Mouse (Mus musculus): ENCODE results near the gene Cd44.

Cd44 gene

DNA sequence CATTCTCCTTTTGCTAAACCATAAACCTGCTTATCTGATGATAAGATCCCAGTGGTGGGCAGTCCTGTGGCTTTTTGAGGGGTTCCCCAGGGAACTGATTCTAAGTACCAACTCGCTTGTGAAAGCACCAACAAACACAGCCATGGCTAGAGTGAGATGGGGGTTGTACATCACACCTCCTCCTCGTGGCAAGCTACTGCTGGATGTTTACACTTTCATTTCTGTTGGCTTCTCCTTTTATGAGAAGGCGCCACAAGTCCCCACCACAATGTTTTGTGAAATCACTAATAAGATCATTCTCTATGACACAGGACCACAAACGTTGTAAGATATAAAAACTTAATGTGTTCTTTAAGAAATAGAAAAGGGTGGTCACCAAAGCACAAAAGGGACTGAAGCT is 88.7 kb downstream of the Cd44 start:
- DNase-seq = no peak

DNA sequence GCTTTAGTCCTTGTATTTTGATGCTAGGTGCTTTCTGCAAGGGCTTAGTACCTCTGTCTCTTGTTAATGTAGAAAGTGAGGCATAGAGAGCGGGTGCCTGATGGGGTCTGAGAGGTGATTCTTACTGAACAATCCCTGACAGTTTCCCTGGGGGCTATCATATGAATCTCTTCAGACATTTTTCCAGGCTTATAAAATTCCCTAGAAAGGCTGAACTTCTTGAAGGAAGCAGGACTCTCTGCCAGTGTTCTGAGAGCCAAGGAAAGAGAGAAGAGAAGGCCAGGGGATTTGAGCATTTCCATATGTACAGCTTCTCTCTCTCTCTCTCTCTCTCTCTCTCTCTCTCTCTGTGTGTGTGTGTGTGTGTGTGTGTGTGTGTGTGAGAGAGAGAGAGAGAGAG is 92.0 kb downstream of the Cd44 start:
- no peak for DNase-seq

DNA sequence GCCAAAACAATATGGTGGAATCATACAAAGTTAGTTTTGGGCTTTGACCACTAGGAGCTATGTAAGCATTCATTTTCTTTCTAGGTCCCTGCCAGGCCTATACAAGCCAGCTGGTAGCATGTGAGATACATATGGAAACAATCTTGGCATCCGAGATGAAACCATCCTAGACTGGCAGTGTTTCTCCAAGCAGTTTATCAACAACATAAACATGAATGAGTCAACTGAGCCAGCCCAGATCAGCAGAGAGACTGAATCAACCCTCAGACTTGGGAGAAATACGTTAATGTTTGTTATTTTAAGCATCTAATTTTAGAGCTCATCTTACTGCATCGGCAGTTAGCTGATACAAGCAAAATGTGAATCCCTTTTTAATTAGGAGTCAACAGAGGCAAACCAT is 93.8 kb downstream of the Cd44 start:
- DNase-seq = no peak

DNA sequence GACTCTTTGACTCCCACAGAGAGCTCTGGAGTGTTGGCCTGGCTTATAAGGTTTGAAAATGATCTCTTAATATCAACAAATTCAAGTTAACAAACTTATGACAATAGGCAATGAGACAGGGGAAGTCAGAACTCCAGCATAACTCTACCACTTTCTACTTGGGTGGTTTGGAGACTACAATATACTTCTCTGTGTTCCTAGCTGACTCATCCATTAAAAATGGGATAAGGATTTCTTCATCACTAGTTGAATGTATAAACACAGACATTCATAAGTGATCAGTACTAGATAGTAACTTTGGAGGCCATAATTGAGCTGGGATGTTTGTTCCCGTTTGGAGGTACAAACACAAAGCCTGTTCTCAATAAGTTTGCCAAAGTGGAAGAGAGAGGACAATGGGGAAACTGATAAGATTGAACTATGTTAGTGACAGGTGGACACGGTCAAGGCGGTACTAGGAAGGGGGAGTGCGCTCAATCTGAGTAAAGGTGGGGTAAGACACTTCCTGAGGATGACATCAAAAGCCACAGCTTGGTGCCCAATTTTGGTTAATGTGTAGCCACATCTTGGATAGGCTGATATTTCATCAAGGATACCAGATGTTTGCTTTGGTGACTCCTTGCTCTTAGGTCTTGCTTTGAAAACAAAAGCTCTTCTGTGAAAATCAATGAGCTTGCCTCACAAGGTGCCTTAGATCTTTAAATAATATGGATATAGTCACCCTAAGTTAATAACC is 95.5 kb downstream of the Cd44 start:
- no peak for DNase-seq

DNA sequence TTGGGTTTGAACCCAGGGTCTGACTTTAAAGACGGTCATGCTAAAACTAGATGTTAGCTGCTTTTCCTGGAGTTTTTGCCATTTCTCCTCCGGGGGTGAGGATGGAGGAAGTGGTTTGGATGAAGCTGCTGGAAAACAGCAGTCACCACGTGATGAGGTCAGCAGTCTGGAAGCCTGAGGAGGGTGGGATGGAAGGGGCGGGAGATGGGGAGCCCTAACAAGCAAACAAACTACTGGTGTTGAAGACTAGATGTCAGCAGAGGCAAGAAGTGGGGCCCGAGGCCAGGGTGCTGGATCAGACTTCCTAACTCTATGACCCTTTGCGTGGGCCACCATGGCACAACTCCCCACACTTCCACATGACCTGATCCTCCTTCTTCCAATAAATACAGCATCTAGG is 96.2 kb downstream of the Cd44 start:
- DNase-seq = peak in 1 of 2 experiments; percentile 3

DNA sequence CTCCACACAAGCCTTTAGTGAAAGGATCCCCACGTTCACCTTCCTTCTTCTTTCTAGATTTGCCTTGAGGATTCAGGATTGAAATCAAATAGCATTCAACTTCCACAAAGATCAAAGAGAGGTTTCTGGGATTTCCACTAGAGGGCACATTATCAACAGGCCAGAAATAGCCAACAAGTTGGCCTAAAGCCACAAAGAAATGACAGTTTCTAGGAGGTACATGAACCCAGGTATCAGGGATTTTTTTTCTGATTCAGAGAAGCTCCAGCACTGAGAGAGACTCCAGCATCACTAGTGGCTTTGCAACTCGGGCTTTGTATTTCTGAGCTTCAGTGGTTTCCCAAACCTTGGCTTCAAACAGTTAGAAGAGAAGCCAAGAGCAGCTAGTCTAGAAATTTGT is 97.4 kb downstream of the Cd44 start:
- peak in 1 of 2 experiments; percentile 4 for DNase-seq

DNA sequence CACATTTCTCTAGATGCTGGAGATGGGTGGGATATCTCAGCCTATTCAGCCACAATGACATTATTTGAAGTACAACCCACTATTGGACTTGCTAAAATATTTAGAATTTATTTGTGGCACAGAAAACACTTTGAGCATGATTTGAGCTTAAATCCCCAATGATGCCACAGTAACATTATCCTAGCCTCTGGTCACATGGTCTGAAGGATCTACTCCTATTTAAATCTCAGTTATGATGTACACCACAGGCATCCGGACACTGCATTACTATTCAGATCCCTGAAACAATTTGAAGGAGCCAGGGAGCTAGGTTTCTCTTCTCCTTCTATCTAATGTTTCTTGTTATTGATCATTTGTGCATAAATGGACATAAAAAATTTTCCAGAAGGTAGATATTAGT is 99.6 kb downstream of the Cd44 start:
- DNase-seq = no peak

DNA sequence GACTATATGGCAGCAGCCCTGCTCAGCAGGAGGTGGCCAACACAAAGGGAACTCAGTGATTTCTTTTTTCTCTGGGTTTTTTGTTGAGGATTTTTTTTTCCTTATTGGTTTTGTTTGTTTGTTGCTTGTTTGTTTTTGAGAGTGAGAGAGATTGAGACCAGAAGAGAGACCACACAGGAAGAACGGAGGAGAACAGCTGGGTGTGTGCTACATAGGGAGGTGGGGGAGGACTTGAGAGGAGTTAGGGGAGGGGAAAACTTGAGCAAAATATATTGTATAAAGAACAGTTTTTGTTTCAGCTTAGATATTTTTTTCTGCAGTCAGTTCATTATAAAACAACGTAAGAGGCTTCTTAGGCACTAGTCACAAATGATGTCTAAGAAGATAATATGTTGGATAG is 103.3 kb downstream of the Cd44 start:
- no peak for DNase-seq

DNA sequence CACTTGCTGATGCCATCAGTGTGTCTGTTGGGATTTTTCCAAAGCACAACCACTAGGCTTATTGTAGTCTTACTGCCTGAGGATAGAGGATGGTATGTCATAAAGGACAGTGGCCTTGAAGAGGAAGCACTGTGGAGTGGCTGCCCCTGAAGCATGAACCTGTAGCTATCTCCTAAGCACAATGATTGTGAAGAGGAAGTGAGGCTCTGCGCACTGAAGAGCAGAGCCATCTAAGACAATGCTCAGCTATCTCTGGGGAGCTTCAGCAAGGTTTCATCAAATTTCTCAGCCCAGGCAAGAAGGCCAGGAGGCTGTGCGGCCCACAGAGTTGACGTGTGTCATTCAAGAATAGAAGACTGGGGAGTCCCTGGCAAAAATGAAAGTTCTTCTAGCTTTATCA is 106.4 kb downstream of the Cd44 start:
- DNase-seq = no peak

DNA sequence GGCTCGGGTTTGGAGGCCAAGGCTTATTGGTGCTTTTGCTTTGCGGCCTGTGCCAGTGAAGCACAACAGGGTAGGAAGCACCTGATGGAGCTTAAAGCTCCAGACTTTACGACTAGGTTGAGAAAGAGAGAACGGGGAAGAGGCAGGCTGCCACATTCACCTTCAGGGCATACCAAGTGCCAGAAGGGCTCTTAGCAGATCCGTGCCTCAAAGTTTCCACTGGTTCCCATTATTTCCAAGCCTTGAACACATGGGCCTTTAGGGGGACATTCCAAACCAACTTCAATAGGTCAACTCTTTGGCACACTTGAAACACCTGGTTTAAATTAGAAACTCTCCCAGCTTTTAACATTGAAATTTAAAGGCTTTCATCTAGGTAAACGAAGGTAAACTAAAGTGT is 108.7 kb downstream of the Cd44 start:
- no peak for DNase-seq

DNA sequence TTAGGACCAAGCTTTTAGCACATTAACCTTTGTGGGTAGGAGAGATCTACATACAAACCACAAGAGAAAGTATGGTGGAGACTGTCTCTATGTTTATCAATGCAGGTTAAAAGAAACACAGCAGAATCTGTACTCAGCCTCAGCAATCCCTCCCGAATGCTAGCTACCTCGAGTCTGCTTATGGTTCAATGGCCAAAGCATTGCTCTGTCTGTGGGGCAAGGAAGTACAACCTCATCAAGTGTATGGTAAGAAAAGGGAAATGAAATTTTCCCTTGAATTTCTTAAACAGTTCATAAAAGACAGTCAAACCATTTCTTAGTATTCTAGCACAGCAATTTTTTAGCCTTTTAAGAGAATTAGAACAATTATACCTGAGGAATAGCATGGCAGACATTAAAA is 109.8 kb downstream of the Cd44 start:
- DNase-seq = no peak

DNA sequence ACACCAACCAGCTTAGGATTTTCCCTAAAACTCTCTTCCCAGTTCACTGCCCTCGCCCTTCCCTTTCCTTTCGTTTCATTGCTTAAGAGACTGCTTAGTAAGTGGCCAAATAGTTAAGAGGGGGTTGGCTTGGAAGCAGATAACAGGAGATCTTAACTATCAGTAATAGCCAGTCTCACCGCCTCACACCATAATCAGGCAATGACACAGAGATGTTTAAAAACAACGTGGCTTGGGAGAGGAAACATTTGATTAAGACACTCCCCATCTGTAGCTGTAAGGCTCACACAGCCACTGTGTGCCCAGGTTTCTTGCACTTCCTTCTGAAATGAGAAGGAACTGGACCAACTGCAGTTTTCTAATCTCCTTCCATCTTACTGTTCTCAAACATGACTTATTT is 115.8 kb downstream of the Cd44 start:
- no peak for DNase-seq

DNA sequence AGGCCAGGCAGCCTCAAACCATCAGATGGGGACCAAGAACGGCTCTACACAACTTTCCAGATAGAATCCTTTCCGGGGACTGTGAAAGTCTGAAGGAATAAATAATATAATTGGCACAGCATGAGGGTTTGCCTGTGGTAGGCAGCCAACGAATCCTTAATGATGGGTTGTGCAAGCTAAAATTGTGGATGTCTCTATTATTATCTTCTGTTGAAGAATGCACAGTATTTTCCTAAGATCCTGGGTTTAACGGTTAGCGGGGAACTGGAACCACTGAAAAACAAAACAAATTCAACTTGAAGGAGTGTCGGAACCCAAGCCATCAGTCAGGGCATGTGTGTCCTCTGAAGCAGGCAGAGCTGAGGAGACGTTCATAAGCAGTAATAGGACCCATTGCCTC is 118.7 kb downstream of the Cd44 start:
- no peak for DNase-seq

DNA sequence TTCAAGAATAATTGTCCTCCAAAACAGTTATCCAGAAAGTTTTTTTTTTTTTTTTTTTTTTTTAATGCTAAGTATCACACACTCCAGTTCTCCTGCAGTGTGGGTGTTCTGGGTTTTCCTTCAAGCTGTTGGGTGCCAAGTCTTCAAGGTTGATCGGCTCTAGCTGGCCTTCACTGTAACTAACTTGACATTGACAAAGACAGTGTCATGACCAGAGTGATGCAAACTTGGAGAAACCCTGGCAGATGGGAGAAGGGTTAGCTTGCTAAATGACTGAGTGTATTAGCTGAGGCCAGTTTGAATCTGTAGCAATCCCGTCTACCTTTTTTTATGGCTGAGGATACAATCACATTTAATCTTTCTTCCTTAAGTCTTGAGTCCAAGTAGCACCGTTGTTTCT is 123.3 kb downstream of the Cd44 start:
- DNase-seq = no peak

DNA sequence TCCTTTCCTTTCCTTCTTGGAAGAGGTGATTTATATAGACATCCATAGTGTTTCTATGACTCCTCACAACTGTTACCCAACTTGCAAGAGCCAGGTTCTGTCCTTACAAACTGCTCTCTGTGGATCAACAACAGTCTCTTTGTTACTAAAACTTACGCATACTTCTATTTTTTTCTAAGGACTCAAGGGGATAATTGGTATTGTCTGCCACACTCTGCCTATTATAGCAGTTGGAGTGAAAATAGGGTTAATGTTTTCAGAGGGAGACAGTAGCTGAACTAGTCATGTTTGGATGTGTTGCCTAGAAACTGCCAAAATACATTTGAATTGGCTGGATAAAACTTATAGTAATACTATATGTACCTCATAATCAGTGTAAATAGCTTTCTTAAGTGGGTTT is 125.9 kb downstream of the Cd44 start:
- no peak for DNase-seq

DNA sequence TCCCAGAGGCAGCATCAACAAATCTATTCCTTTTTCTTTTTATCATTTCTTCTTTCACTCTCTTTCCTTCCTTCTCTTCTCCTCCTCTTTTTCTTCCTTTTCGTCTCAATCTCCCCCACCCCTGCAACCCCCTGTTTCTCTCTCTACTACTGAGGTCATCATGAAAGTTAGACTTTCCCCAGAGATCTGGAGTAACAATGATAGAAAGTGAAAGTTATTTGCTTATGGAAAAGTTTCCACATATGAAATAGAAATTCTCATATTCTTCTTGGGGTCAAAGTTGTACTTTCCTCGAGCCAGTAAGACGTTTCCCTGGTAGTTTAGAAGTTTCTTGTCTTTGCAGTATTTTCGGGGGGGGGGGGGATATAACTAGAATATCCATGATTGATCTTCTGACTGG is 126.8 kb downstream of the Cd44 start:
- no peak for DNase-seq

DNA sequence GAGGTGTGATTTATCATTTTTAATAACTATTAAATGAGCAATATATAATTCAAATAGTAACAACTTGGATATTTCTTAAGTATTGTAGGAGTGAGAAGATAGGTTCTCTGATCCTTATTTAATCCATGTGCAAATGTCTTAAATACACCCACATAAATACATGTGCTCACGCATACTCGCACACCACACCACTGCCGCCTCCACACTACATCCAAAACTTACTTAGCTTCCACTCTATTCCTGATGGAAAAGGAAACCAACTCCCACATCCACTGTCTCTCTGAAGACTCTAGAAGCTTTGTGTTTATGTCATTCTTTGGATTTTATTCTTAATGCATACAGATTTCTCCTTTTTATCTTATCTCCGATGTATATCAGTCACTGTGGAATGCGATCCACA is 129.2 kb downstream of the Cd44 start:
- DNase-seq = no peak

DNA sequence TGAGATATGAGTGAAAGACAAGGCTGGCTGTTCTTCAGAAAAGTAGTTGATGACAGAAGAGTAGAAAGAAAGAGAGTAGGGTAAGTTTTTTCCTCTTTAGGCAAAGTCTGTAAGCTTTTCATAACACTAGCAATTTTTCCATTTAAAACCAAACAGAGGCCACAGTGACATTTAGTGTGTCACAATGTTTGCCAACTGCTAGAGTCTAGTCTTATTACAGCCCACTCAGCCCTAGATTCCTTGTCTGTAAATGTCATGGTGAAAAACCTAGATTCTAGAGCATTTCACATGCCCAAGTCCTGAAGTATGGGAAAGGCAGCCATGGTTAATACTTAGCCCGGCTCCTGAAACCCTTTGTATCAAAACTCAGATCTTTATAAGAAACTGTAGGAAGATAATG is 130.2 kb downstream of the Cd44 start:
- no peak for DNase-seq

DNA sequence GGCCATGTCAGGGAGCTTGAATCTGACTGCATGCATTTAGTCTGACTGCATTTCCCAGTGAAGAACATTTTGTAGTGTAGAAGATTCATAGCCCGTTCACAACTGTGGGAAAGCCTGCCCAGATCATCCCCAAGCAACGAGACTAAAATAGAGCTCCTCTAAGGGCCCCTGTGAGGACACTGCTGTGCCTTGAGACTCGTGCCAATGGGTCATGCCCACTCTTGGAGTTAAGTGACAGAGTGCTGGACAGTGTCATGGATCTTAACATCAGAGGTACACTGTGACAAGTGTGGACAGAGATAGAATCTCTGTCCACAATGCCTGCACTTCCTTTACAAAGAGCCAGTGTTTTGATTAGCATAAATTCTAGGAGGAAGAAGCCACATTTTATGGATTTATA is 133.2 kb downstream of the Cd44 start:
- DNase-seq = no peak

DNA sequence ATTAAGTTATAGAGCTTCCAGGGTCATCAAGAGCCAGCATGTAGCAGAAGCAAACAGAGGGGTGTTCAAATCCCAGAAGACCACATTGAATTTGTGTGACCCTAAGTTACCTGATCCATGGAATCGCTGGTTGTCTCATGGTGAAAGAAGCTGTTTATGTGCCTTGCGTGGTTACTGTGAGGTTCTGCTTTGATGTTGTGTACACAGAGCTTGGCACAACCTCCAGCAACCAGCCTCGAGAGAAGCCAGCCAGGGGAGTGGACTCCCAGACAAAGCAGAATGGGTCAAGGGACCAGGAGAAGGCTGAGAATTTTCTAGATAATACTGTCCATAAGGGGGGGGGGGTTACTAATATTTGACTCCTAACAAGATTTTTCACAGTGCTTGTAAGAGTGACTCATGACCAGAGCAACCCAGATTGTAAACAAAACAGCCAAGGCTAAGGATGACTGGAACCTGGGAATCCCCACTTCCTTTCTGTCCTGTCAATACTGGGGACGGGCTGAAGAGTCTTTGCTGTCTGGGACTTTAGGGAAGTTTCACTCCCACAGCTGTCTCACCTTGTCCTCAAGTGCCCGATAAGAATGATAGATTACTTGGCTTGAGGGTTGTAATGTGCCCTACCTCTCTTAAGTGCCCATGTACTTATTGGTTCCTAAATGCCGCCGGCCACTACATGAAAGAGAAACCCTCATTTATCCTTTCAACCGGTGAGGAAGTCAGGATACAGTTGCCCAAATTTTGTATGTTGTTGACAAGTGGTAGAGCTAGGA is 136.7 kb downstream of the Cd44 start:
- DNase-seq = no peak

DNA sequence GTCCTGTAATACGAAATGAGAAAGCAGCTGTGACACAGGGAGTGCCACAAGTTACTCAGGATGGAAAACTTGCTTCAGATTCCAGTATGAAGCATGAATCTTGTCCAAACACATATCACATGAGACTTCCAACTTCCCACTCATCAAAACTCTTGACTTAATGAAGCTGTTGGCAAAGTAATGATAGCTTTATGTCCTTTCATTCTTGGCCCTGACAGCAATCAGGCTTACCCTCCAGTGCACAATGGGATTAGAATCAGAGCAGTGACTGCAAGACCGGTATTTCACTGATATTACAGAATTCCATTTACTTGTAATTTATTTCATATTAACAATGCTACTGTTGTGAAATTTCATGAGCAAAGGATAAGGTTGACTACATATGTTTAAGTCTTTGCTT is 137.5 kb downstream of the Cd44 start:
- no peak for DNase-seq

DNA sequence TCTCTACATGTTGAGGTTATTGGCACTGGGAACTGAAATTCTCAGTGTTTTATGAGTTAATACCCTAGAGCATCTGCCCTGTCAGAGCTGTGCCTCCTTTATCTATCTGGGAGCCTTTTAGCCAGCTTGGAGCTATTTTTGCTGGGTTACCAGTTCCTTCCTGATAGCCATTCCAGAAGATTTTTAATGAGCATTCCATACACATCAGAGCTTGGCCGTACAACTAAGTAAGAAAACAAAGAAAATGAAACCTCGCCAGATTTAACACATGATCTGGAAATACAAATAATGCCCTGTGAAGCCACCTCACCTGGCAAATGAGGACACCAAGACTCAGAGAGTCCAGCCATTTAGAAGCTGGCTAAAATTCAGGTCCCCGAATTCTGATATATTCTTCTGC is 138.3 kb downstream of the Cd44 start:
- DNase-seq = no peak

Data from kidney, postnatal 4 days (tissue).